Mouse (Mus musculus) limb, embryonic 11.5 days (tissue): ENCODE measurements at regions not wholly inside any gene's neighbourhood (a gene's known extent, or its start where the extent isn't known, plus 50 kb on each side); places are given as distances from the start of the nearest gene placed in this dataset.

ENCODE experiments used
- ATAC-seq: fragments of 200-750 bp; cut with Nextera tagmentation; 2 replicates; pipeline ENCODE4 v1.8.0; 2017; ENCODE audit warnings: low read depth; ENCODE audit not compliant: insufficient number of reproducible peaks, low FRiP score, low TSS enrichment
- DNase-seq: peaks from one replicate; pipeline ENCODE4 v3.0.0-alpha.2; 2015; ENCODE audit warnings: low spot score
- H3K27ac ChIP-seq: fragments of 300-500 bp; sonication (generic); replicated peaks from 2 replicates; pipeline ENCODE4 v1.5.1; 2014; ENCODE audit warnings: low read depth, mild to moderate bottlenecking, low read length
- H3K27me3 ChIP-seq: fragments of 300-500 bp; sonication (generic); 2 replicates; pipeline ENCODE4 v1.6.1; 2014; ENCODE audit warnings: mild to moderate bottlenecking, low read length, mixed read lengths; ENCODE audit not compliant: control insufficient read depth, insufficient read depth
- H3K36me3 ChIP-seq: fragments of 300-500 bp; sonication (generic); 2 replicates; pipeline ENCODE4 v1.6.1; 2014; ENCODE audit warnings: mild to moderate bottlenecking, low read length, moderate library complexity, mixed read lengths; ENCODE audit not compliant: control insufficient read depth, insufficient read depth
- H3K4me1 ChIP-seq: fragments of 300-500 bp; sonication (generic); 2 replicates; pipeline ENCODE4 v1.6.1; 2014; ENCODE audit warnings: low read length, mixed read lengths; ENCODE audit not compliant: control insufficient read depth, insufficient read depth
- H3K4me2 ChIP-seq: fragments of 300-500 bp; sonication (generic); 2 replicates; pipeline ENCODE4 v1.6.1; 2014; ENCODE audit warnings: low read depth, mild to moderate bottlenecking, moderate library complexity; ENCODE audit not compliant: severe bottlenecking
- H3K4me3 ChIP-seq: fragments of 300-500 bp; sonication (generic); 2 replicates; pipeline ENCODE4 v1.5.1; 2014; ENCODE audit warnings: low read depth, low read length
- H3K9ac ChIP-seq: fragments of 300-500 bp; sonication (generic); 2 replicates; pipeline ENCODE4 v1.6.1; 2014; ENCODE audit warnings: mild to moderate bottlenecking, low read length
- H3K9me3 ChIP-seq: fragments of 300-500 bp; sonication (generic); 2 replicates; pipeline ENCODE4 v1.6.1; 2016; ENCODE audit warnings: low read length; ENCODE audit not compliant: control insufficient read depth
- WGBS: fragments of 180-500 bp; shearing (Covaris S2); extraction: QIAGEN DNeasy Blood & Tissue Kit; methylation state at CpG from one replicate; pipeline ENCODE4 v1.1.7; 2014; 5-methylcytosine and 5-hydroxymethylcytosine counted together

DNA sequence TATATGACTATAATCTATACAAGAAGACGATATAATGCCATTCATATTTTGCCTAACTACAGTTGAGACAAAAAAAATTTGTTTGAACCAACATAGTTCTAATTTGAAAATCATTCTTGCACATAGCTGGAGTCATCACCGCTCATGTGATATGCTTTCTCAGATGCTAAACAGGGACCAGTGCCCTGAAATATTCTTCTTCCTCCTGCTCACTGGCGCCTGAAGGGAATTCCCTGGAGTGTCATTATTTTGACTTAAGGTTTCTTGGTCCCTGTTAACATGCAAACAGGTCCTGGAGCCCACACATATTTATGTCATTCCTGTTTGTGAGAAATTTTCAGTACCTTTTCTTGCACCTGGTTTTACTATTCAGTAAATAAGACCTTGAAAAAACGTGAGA lies 177.5 kb upstream of the Syt1 start:
- Histone ChIP-seq H3K9ac (no peak overlapping the region), H3K4me1 (no peaks in the 10 kb centered on the region), H3K9me3 (no peaks in the 10 kb centered on the region), H3K27ac (no peak overlapping the region), H3K36me3 (no peaks in the 10 kb centered on the region), H3K27me3 (no peaks in the 10 kb centered on the region), H3K4me3 (no peak overlapping the region), H3K4me2 (no peak overlapping the region)
- 78% methylated on average over 4 of the region's 4 CpGs for WGBS
- DNase-seq (no peak), ATAC-seq (no peak)

GRCm38 (mm10) chr10:109185243-109185642 lies 174.5 kb upstream of the Syt1 start:
- WGBS: 54% methylated on average over 2 of the region's 2 CpGs
- no peaks in the 10 kb centered on the region for H3K27me3 ChIP-seq

GRCm38 (mm10) chr10:109180527-109180926 lies 169.7 kb upstream of the Syt1 start:
- H3K9me3 ChIP-seq: no peaks in the 10 kb centered on the region
- no peak overlapping the region for H3K9ac ChIP-seq
- WGBS: 87% methylated on average over 4 of the region's 4 CpGs
- DNase-seq (no peak), ATAC-seq (no peak)
- H3K4me2 ChIP-seq: no peak overlapping the region
- H3K27me3 ChIP-seq: no peaks in the 10 kb centered on the region
- H3K4me3 ChIP-seq: no peak overlapping the region
- no peaks in the 10 kb centered on the region for H3K36me3 ChIP-seq
- no peak overlapping the region for H3K27ac ChIP-seq
- H3K4me1 ChIP-seq: no peaks in the 10 kb centered on the region

More at GRCm38 (mm10) chr10:109185243-109185642, 174.5 kb upstream of the Syt1 start:
- Histone ChIP-seq H3K9me3 (no peaks in the 10 kb centered on the region), H3K4me2 (no peak overlapping the region), H3K27ac (no peak overlapping the region), H3K36me3 (no peaks in the 10 kb centered on the region), H3K4me3 (no peak overlapping the region), H3K9ac (no peak overlapping the region), H3K4me1 (no peaks in the 10 kb centered on the region)
- ATAC-seq (no peak), DNase-seq (no peak)

DNA sequence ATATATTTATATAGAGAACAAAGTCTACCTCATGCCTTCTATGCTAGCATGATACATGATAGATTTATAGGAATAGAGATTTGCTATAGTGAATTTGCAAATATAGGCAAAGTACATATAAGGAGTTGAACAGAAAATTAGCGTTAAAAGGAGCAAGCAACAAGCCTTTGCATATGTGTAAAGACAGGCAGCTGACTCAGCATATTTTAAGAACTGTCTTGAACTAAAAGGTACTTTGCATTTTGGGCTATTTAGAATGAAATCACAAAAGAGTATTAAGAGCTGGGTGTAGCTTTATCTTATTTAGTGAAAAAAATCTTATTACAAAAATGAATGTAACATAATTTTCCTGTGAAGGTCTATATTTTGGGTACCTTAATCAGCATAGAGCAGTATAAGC lies 149.9 kb upstream of the Syt1 start:
- DNase-seq (no peak), ATAC-seq (no peak)
- H3K4me2 ChIP-seq: no peak overlapping the region
- 88% methylated on average over 1 of the region's 1 CpGs for WGBS
- no peak overlapping the region for H3K27ac ChIP-seq
- no peak overlapping the region for H3K4me3 ChIP-seq
- no peaks in the 10 kb centered on the region for H3K27me3 ChIP-seq
- no peaks in the 10 kb centered on the region for H3K4me1 ChIP-seq
- no peaks in the 10 kb centered on the region for H3K9me3 ChIP-seq
- H3K9ac ChIP-seq: no peak overlapping the region
- no peaks in the 10 kb centered on the region for H3K36me3 ChIP-seq

- no peak for ATAC-seq
- Histone ChIP-seq H3K4me1 (no peaks in the 10 kb centered on the region), H3K27me3 (no peaks in the 10 kb centered on the region), H3K27ac (no peak overlapping the region), H3K4me3 (no peak overlapping the region), H3K9ac (no peak overlapping the region), H3K9me3 (no peaks in the 10 kb centered on the region), H3K36me3 (no peaks in the 10 kb centered on the region), H3K4me2 (no peak overlapping the region)
- WGBS: 82% methylated on average over 5 of the region's 5 CpGs
- DNase-seq: no peak
Observed at GRCm38 (mm10) chr10:109155768-109156167, 145.0 kb upstream of the Syt1 start.

DNA sequence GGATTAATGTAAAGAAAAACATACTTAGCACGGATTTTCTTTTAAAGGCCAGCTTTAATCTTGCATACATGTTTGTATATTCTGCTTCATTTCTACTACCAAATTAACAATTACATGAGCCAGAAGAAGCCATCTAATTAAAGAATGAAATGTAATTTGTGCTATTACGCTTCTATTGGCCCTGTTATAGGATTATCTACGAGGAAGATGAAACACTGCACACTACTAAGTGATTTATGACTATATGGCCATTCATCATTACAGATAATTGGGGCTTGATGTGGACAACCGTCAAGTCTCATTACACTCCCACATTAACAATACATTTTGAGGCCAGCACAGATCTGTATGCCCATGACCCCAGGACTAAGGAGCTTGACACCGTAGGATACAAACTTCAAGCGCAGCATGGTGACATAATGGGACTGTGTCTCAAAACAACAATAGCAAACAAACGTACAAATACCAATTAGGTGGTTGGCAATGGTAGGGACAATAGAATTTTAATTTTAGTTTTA lies 129.7 kb upstream of the Syt1 start:
- no peaks in the 10 kb centered on the region for H3K9me3 ChIP-seq
- ATAC-seq: no peak
- no peak for DNase-seq
- H3K36me3 ChIP-seq: no peaks in the 10 kb centered on the region
- WGBS: 79% methylated on average over 7 of the region's 7 CpGs
- no peak overlapping the region for H3K4me2 ChIP-seq
- no peak overlapping the region for H3K27ac ChIP-seq
- no peak overlapping the region for H3K4me3 ChIP-seq
- H3K27me3 ChIP-seq: no peaks in the 10 kb centered on the region
- H3K4me1 ChIP-seq: no peaks in the 10 kb centered on the region
- H3K9ac ChIP-seq: no peak overlapping the region

DNA sequence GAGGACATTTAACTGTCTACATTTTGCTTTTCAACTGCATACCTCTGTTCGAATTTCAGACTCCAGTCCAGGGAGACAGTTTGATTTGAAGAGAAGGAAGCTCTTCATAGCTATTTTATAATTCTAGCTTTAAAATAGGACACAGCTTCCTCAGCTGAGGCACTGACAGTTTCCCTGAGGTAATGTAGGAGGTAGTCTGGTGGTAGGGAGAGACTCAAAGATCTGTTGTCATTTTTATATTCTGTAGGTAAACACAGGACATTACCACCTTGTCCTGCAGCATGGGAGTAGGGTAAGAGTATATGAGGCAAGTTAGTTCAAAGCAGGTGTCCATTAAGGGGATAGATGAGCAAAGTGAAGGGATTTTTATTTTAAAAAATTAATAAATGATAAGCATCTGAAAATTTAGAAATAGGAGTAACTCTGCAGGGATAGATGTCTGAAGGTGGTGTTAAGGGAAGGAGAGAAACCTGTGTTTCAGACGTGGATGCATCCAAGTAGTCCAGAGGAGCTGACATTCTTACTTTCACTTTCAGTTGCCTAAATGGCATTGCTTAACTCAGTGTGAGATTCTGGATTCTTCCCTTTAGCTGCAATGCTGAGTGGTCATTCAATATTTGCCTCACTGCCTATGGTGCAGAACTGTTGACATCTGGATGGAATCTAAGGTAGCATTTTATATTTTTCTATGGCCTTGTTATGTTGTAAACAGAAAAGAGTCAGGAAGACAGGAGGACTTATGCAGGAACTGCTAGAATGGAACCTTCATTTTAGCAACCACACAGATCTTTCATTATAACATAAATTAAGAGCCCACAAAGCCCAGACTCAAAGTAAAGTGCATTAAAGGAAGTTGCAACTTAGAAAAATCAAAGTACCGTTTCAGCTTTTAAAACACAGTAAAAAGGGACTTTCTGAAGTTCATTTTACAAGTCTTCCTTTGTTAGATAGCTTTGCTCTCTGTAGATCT lies 126.3 kb upstream of the Syt1 start:
- H3K4me2 ChIP-seq: no peak overlapping the region
- H3K9me3 ChIP-seq: no peaks in the 10 kb centered on the region
- ATAC-seq (no peak), DNase-seq (no peak)
- H3K27me3 ChIP-seq: no peaks in the 10 kb centered on the region
- no peak overlapping the region for H3K27ac ChIP-seq
- H3K4me1 ChIP-seq: no peaks in the 10 kb centered on the region
- no peak overlapping the region for H3K4me3 ChIP-seq
- H3K36me3 ChIP-seq: no peaks in the 10 kb centered on the region
- WGBS: 65% methylated on average over 3 of the region's 3 CpGs
- H3K9ac ChIP-seq: no peak overlapping the region

GRCm38 (mm10) chr10:109134521-109134920 lies 123.7 kb upstream of the Syt1 start:
- Histone ChIP-seq H3K36me3 (no peaks in the 10 kb centered on the region), H3K4me2 (no peak overlapping the region), H3K9ac (no peak overlapping the region), H3K27me3 (no peaks in the 10 kb centered on the region), H3K4me1 (no peaks in the 10 kb centered on the region), H3K4me3 (no peak overlapping the region), H3K27ac (no peak overlapping the region), H3K9me3 (no peaks in the 10 kb centered on the region)
- ATAC-seq: no peak
- no peak for DNase-seq
- 85% methylated on average over 4 of the region's 4 CpGs for WGBS
